In the genomic region with DNA sequence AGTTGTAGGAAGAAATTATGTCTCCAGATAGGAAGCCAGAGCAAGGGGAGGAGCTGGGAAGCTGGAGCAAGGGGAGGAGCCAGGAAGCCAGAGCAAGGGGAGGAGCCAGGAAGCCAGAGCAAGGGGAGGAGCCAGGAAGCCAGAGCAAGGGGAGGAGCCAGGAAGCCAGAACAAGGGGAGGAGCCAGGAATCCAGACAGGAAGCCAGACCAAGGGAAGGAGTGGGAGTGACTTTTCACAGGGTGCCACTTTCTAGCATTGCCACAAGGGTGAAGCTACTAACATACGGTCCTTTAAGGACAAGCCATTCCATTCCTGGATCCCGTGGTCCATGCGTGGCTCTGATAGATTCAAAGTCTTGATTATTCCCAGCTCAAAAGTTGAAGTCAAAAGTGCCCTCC, we compare ENCODE assay signal across 26 mouse cellular contexts.
"Had no signal": no experiment of that assay in that cellular context is flagged by ENCODE, and none has a peak within 500 bp of the region (broad histone marks: within the 10 kb centered on the region; RNA-seq: fewer than 3 reads in every experiment).

No protein-coding gene starts in this region.

- H3K27me3 ChIP-seq: heart, embryonic 13.5 days; heart, embryonic 15.5 days; hindbrain, embryonic 13.5 days; hindbrain, embryonic 15.5 days; kidney, embryonic 15.5 days; limb, embryonic 12.5 days had no signal

- H3K27ac ChIP-seq: heart, adult 2 months; heart, embryonic 13.5 days; heart, embryonic 15.5 days; hindbrain, embryonic 13.5 days; hindbrain, embryonic 15.5 days; hindbrain, postnatal 0 days; kidney, embryonic 15.5 days; kidney, postnatal 0 days; limb, embryonic 10.5 days; limb, embryonic 12.5 days had no signal

- H3K9ac ChIP-seq: heart, embryonic 13.5 days; heart, embryonic 15.5 days; hindbrain, embryonic 13.5 days; hindbrain, embryonic 15.5 days; kidney, embryonic 15.5 days; limb, embryonic 12.5 days had no signal

- H3K4me1 ChIP-seq: heart, embryonic 13.5 days; heart, embryonic 15.5 days; kidney, embryonic 15.5 days; limb, embryonic 10.5 days; limb, embryonic 12.5 days had no signal

- H3K4me2 ChIP-seq: heart, embryonic 11.5 days; heart, embryonic 13.5 days; heart, embryonic 15.5 days; hindbrain, embryonic 13.5 days; hindbrain, embryonic 15.5 days; kidney, embryonic 15.5 days; limb, embryonic 12.5 days; liver, embryonic 11.5 days had no signal

- H3K4me3 ChIP-seq: heart, adult 2 months; heart, embryonic 13.5 days; heart, embryonic 15.5 days; hindbrain, embryonic 13.5 days; hindbrain, embryonic 15.5 days; kidney, embryonic 15.5 days; limb, embryonic 10.5 days; limb, embryonic 12.5 days had no signal

- DNase-seq: gastrocnemius, postnatal 14 days; gastrocnemius, postnatal 36 days; heart, adult 11 months; heart, adult 2 months; heart, postnatal 14 days; heart, postnatal 36 days; kidney, adult 11 months; kidney, adult 2 months; kidney, adult 9 months; kidney, postnatal 14 days; kidney, postnatal 36 days; layer of hippocampus, adult 9-11 months; layer of hippocampus, postnatal 36 days; liver had no signal

- H3K36me3 ChIP-seq: heart, embryonic 13.5 days; heart, embryonic 15.5 days; hindbrain, embryonic 13.5 days; hindbrain, embryonic 15.5 days; kidney, embryonic 15.5 days; limb, embryonic 10.5 days; limb, embryonic 12.5 days had no signal

- H3K9me3 ChIP-seq: heart, embryonic 13.5 days; heart, embryonic 15.5 days; hindbrain, embryonic 13.5 days; hindbrain, embryonic 15.5 days; kidney, embryonic 15.5 days; limb, embryonic 10.5 days; limb, embryonic 12.5 days had no signal

- ATAC-seq: hindbrain, postnatal 0 days; intestine, embryonic 16.5 days had no signal
